Mouse (Mus musculus): ENCODE data around the gene Smim10l1. TPM values are rescaled to one million over a fixed set of nuclear protein-coding genes. Genes with fewer than 3 reads are reported as not detected.

The Smim10l1 gene
- polyA plus RNA-seq (2016; fragmentation: Nextera tagmentation; extraction: Ambion mirVana), result 107 and 108 TPM in 2 replicates

GRCm38 (mm10) chr6:133104609-133104921 lies at the start of gene Smim10l1:
Gene Smim10l1, plus strand, starts transcription at chr6:133104909.
- peaks cover 5% of the 10 kb centered on the region; the same call in 1 of the 2 replicates for H3K36me3 ChIP-seq
- H3K9me3 ChIP-seq, result no peaks in the 10 kb centered on the region
- H3K27me3 ChIP-seq, result no peaks in the 10 kb centered on the region
- H3K4me2 ChIP-seq (replicated peaks), result peak within 1 kb of the TSS; percentile 56
- peak within 1 kb of the TSS; percentile 99 for H3K27ac ChIP-seq (replicated peaks)
- peak within 1 kb of the TSS; percentile 94 for H3K9ac ChIP-seq (replicated peaks)
- H3K4me3 ChIP-seq, result peak within 1 kb of the TSS; percentile 87
- H3K4me1 ChIP-seq, result peaks cover 3% of the 10 kb centered on the region; the same call in 1 of the 2 replicates
- ATAC-seq (ENCODE audit: low FRiP score, low read depth), result no peak

GRCm38 (mm10) chr6:133055716-133056115 lies 49.0 kb upstream of the Smim10l1 start, which contains the start of gene Tas2r140:
Gene Tas2r140, minus strand, starts transcription at chr6:133055816.
- no peak within 1 kb of the TSS for H3K27ac ChIP-seq (replicated peaks)
- H3K36me3 ChIP-seq, result no peaks in the 10 kb centered on the region
- no peak within 1 kb of the TSS for H3K4me2 ChIP-seq (replicated peaks)
- ATAC-seq (ENCODE audit: low FRiP score, low read depth), result no peak
- no peak within 1 kb of the TSS for H3K4me3 ChIP-seq
- H3K9ac ChIP-seq (replicated peaks), result no peak within 1 kb of the TSS
- H3K4me1 ChIP-seq, result no peaks in the 10 kb centered on the region
- no peaks in the 10 kb centered on the region for H3K9me3 ChIP-seq
- H3K27me3 ChIP-seq, result no peaks in the 10 kb centered on the region

GRCm38 (mm10) chr6:133092226-133092625 lies 12.5 kb upstream of the Smim10l1 start:
- 74% methylated on average over 8 of the region's 8 CpGs for WGBS
- Histone ChIP-seq H3K27ac (replicated peaks) (no peak overlapping the region), H3K4me2 (replicated peaks) (no peak overlapping the region), H3K9ac (replicated peaks) (no peak overlapping the region), H3K27me3 (no peaks in the 10 kb centered on the region), H3K9me3 (no peaks in the 10 kb centered on the region), H3K36me3 (no peaks in the 10 kb centered on the region), H3K4me3 (no peak overlapping the region), H3K4me1 (no peaks in the 10 kb centered on the region)
- ATAC-seq (ENCODE audit: low FRiP score, low read depth), result no peak

GRCm38 (mm10) chr6:133102430-133102829 lies 2.3 kb upstream of the Smim10l1 start:
- H3K27me3 ChIP-seq, result no peaks in the 10 kb centered on the region
- H3K4me2 ChIP-seq (replicated peaks), result no peak overlapping the region
- peaks cover 3% of the 10 kb centered on the region; the same call in 1 of the 2 replicates for H3K4me1 ChIP-seq
- no peak overlapping the region for H3K9ac ChIP-seq (replicated peaks)
- ATAC-seq (ENCODE audit: low FRiP score, low read depth), result no peak
- no peaks in the 10 kb centered on the region for H3K36me3 ChIP-seq
- no peak overlapping the region for H3K27ac ChIP-seq (replicated peaks)
- H3K4me3 ChIP-seq, result no peak overlapping the region
- 68% methylated on average over 1 of the region's 1 CpGs for WGBS
- no peaks in the 10 kb centered on the region for H3K9me3 ChIP-seq

- Histone ChIP-seq H3K4me2 (replicated peaks) (peak overlapping the region; percentile 56), H3K27ac (replicated peaks) (peak overlapping the region; percentile 99), H3K9me3 (no peaks in the 10 kb centered on the region), H3K4me1 (peaks cover 3% of the 10 kb centered on the region; the same call in 1 of the 2 replicates), H3K4me3 (peak overlapping the region; percentile 87), H3K9ac (replicated peaks) (peak overlapping the region; percentile 94), H3K27me3 (no peaks in the 10 kb centered on the region), H3K36me3 (peaks cover 5% of the 10 kb centered on the region; the same call in 1 of the 2 replicates)
- ATAC-seq (ENCODE audit: low FRiP score, low read depth), result peak; percentile 96
- WGBS, result 2% methylated on average over 62 of the region's 62 CpGs
Measured at GRCm38 (mm10) chr6:133104922-133105859, 482 bp downstream of the Smim10l1 start.

Other genes with a start within 250 kb of the Smim10l1 start
- not detected in 2 replicates for gene Tas2r116, start 249.5 kb upstream of the Smim10l1 start, polyA plus RNA-seq (2016; fragmentation: Nextera tagmentation; extraction: Ambion mirVana)
- not detected in 2 replicates for gene Tas2r110, start 236.9 kb upstream of the Smim10l1 start, polyA plus RNA-seq (2016; fragmentation: Nextera tagmentation; extraction: Ambion mirVana)
- not detected in 2 replicates for gene Tas2r113, start 211.9 kb upstream of the Smim10l1 start, polyA plus RNA-seq (2016; fragmentation: Nextera tagmentation; extraction: Ambion mirVana)
- not detected in 2 replicates for gene Tas2r125, start 195.3 kb upstream of the Smim10l1 start, polyA plus RNA-seq (2016; fragmentation: Nextera tagmentation; extraction: Ambion mirVana)
- not detected in 2 replicates for gene Tas2r129, start 153.8 kb upstream of the Smim10l1 start, polyA plus RNA-seq (2016; fragmentation: Nextera tagmentation; extraction: Ambion mirVana)
- not detected in 2 replicates for gene Tas2r131, start 147.0 kb upstream of the Smim10l1 start, polyA plus RNA-seq (2016; fragmentation: Nextera tagmentation; extraction: Ambion mirVana)
- gene Tas2r109, start 123.9 kb upstream of the Smim10l1 start, polyA plus RNA-seq (2016; fragmentation: Nextera tagmentation; extraction: Ambion mirVana), result not detected in 2 replicates
- not detected in 2 replicates for gene Tas2r103, start 67.8 kb upstream of the Smim10l1 start, polyA plus RNA-seq (2016; fragmentation: Nextera tagmentation; extraction: Ambion mirVana)
- gene Tas2r140, start 49.1 kb upstream of the Smim10l1 start, polyA plus RNA-seq (2016; fragmentation: Nextera tagmentation; extraction: Ambion mirVana), result not detected in 2 replicates
- not detected in 2 replicates for gene 5530400C23Rik, start 187.3 kb downstream of the Smim10l1 start, polyA plus RNA-seq (2016; fragmentation: Nextera tagmentation; extraction: Ambion mirVana)